Mouse (Mus musculus) embryonic facial prominence, embryonic 12.5 days (tissue): Measurements from ENCODE around the gene Lrrc49. TPM values are rescaled to one million over a fixed set of nuclear protein-coding genes. Genes with fewer than 3 reads are reported as not detected.

Experiments
- ATAC-seq: fragments of 200-750 bp; cut with Nextera tagmentation; 2 replicates; pipeline ENCODE4 v1.8.0; 2017; ENCODE audit not compliant: insufficient number of reproducible peaks, insufficient read depth, low FRiP score, low TSS enrichment
- H3K27ac ChIP-seq: fragments of 300-500 bp; sonication (generic); 2 replicates; pipeline ENCODE4 v1.5.1; 2016; ENCODE audit warnings: mild to moderate bottlenecking
- H3K27me3 ChIP-seq: fragments of 300-500 bp; sonication (generic); 2 replicates; pipeline ENCODE4 v1.6.1; 2016; ENCODE audit warnings: mild to moderate bottlenecking, moderate library complexity
- H3K36me3 ChIP-seq: fragments of 300-500 bp; sonication (generic); 2 replicates; pipeline ENCODE4 v1.6.1; 2016; ENCODE audit warnings: mild to moderate bottlenecking
- H3K4me1 ChIP-seq: fragments of 300-500 bp; sonication (generic); 2 replicates; pipeline ENCODE4 v1.6.1; 2016
- H3K4me2 ChIP-seq: fragments of 300-500 bp; sonication (generic); replicated peaks from 2 replicates; pipeline ENCODE4 v1.6.1; 2016; ENCODE audit warnings: mild to moderate bottlenecking, moderate library complexity
- H3K4me3 ChIP-seq: fragments of 300-500 bp; sonication (generic); 2 replicates; pipeline ENCODE4 v1.5.1; 2016; ENCODE audit warnings: mild to moderate bottlenecking
- H3K9ac ChIP-seq: fragments of 300-500 bp; sonication (generic); 2 replicates; pipeline ENCODE4 v1.6.1; 2016; ENCODE audit warnings: mild to moderate bottlenecking, moderate library complexity
- H3K9me3 ChIP-seq: fragments of 300-500 bp; sonication (generic); 2 replicates; pipeline ENCODE4 v1.6.1; 2016; ENCODE audit warnings: mild to moderate bottlenecking, moderate library complexity
- WGBS: fragments of 180-500 bp; shearing (Covaris S2); methylation state at CpG from one replicate; pipeline ENCODE4 v1.1.7; 2016; 5-methylcytosine and 5-hydroxymethylcytosine counted together
- polyA plus RNA-seq: library from polyadenylated mRNA; unstranded; fragments of >200 nt; fragmentation: Nextera tagmentation; extraction: Ambion mirVana; gene quantifications from 2 replicates; pipeline ENCODE4 v1.2.1, GENCODE M21; 2016

The Lrrc49 gene
- polyA plus RNA-seq, 1 experiment from 2014 or later, result 29.3 TPM

GRCm38 (mm10) chr9:60528269-60528668, 159.7 kb downstream of the Lrrc49 start:
- Histone ChIP-seq H3K4me2 (no peak overlapping the region), H3K9ac (no peak overlapping the region), H3K27ac (no peak overlapping the region), H3K4me3 (no peak overlapping the region), H3K36me3 (no peaks in the 10 kb centered on the region), H3K4me1 (peaks cover 5% of the 10 kb centered on the region; the same call in 1 of the 2 replicates), H3K27me3 (0 out of 2 replicates have a peak, but pooled peaks cover 3% of the 10 kb centered on the region), H3K9me3 (no peaks in the 10 kb centered on the region)
- no peak for ATAC-seq
- WGBS, result 69% methylated on average over 3 of the region's 3 CpGs

- WGBS, result 88% methylated on average over 2 of the region's 2 CpGs
- Histone ChIP-seq H3K9me3 (no peaks in the 10 kb centered on the region), H3K4me2 (no peak overlapping the region), H3K27me3 (0 out of 2 replicates have a peak, but pooled peaks cover 2% of the 10 kb centered on the region), H3K27ac (no peak overlapping the region), H3K36me3 (no peaks in the 10 kb centered on the region), H3K9ac (no peak overlapping the region), H3K4me3 (no peak overlapping the region), H3K4me1 (peaks cover 5% of the 10 kb centered on the region; the same call in 1 of the 2 replicates)
- no peak for ATAC-seq
Observed at GRCm38 (mm10) chr9:60527836-60528235, 160.1 kb downstream of the Lrrc49 start.

GRCm38 (mm10) chr9:60527051-60527450, 160.9 kb downstream of the Lrrc49 start:
- no peaks in the 10 kb centered on the region for H3K36me3 ChIP-seq
- H3K27me3 ChIP-seq, result peaks cover 7% of the 10 kb centered on the region
- no peak for ATAC-seq
- H3K27ac ChIP-seq, result no peak overlapping the region
- WGBS, result 66% methylated on average over 5 of the region's 5 CpGs
- H3K4me2 ChIP-seq, result no peak overlapping the region
- H3K4me1 ChIP-seq, result peaks cover 7% of the 10 kb centered on the region; the same call in 1 of the 2 replicates
- no peaks in the 10 kb centered on the region for H3K9me3 ChIP-seq
- H3K9ac ChIP-seq, result no peak overlapping the region
- H3K4me3 ChIP-seq, result no peak overlapping the region

GRCm38 (mm10) chr9:60526195-60526594, 161.8 kb downstream of the Lrrc49 start:
- Histone ChIP-seq H3K4me3 (no peak overlapping the region), H3K9ac (no peak overlapping the region), H3K4me2 (no peak overlapping the region), H3K4me1 (peaks cover 14% of the 10 kb centered on the region; the same call in 1 of the 2 replicates), H3K9me3 (no peaks in the 10 kb centered on the region), H3K27ac (no peak overlapping the region), H3K27me3 (peaks cover 11% of the 10 kb centered on the region), H3K36me3 (no peaks in the 10 kb centered on the region)
- WGBS, result 56% methylated on average over 5 of the region's 5 CpGs
- no peak for ATAC-seq

GRCm38 (mm10) chr9:60521806-60522264, 166.1 kb downstream of the Lrrc49 start, which contains the start of gene Thsd4:
Thsd4 (minus strand) TSS chr9:60522046.
- peak within 1 kb of the TSS; percentile 63 for H3K4me3 ChIP-seq
- peak within 1 kb of the TSS; percentile 90 for H3K4me2 ChIP-seq
- no peaks in the 10 kb centered on the region for H3K9me3 ChIP-seq
- H3K27me3 ChIP-seq, result peaks cover 31% of the 10 kb centered on the region
- no peak within 1 kb of the TSS for H3K27ac ChIP-seq
- WGBS, result 0% methylated on average over 36 of the region's 51 CpGs
- peaks cover 37% of the 10 kb centered on the region for H3K4me1 ChIP-seq
- ATAC-seq, result peak; percentile 28; the same call in 1 of the 2 replicates
- peak within 1 kb of the TSS; percentile 66 for H3K9ac ChIP-seq
- H3K36me3 ChIP-seq, result no peaks in the 10 kb centered on the region

GRCm38 (mm10) chr9:60521143-60521542, 166.8 kb downstream of the Lrrc49 start:
- Histone ChIP-seq H3K27ac (no peak overlapping the region), H3K36me3 (no peaks in the 10 kb centered on the region), H3K27me3 (peaks cover 31% of the 10 kb centered on the region), H3K4me3 (peak overlapping the region; percentile 63), H3K9ac (no peak overlapping the region), H3K4me1 (peaks cover 35% of the 10 kb centered on the region), H3K9me3 (no peaks in the 10 kb centered on the region), H3K4me2 (peak overlapping the region; percentile 90)
- WGBS, result 33% methylated on average over 5 of the region's 5 CpGs
- no peak for ATAC-seq

- Histone ChIP-seq H3K27ac (no peak overlapping the region), H3K27me3 (peaks cover 31% of the 10 kb centered on the region), H3K9me3 (no peaks in the 10 kb centered on the region), H3K36me3 (no peaks in the 10 kb centered on the region), H3K4me2 (no peak overlapping the region), H3K4me1 (peaks cover 32% of the 10 kb centered on the region), H3K4me3 (no peak overlapping the region), H3K9ac (no peak overlapping the region)
- no peak for ATAC-seq
- 19% methylated on average over 3 of the region's 3 CpGs for WGBS
Observed at GRCm38 (mm10) chr9:60519601-60520000, 168.4 kb downstream of the Lrrc49 start.

Other genes with a start within 250 kb of the Lrrc49 start
- 12.3 and 13.3 TPM in 2 replicates for gene Thsd4, start 166.1 kb downstream of the Lrrc49 start, polyA plus RNA-seq
- gene Larp6, start 24.8 kb upstream of the Lrrc49 start, polyA plus RNA-seq, result 3.8 and 4.3 TPM in 2 replicates
- gene Uaca, start 106.4 kb upstream of the Lrrc49 start, polyA plus RNA-seq, result 33.8 and 37.1 TPM in 2 replicates